Mouse (Mus musculus): ENCODE measurements around the gene Lypd6b. TPM values are rescaled to one million over a fixed set of nuclear protein-coding genes. Genes with fewer than 3 reads are reported as not detected.

The Lypd6b gene
- polyA plus RNA-seq, 2 experiments = 5.6 to 14.9 TPM

- no peak for TF ChIP-seq POLR2A (IDR thresholded peaks at IDR 0.05; ENCODE audit: borderline replicate concordance, extremely low read depth, insufficient read depth, insufficient read length)
- Histone ChIP-seq H3K4me3 (replicated peaks; ENCODE audit: low read length) (no peak overlapping the region), H3K9ac (ENCODE audit: low read depth, low read length, severe bottlenecking) (no peak overlapping the region), H3K4me2 (replicated peaks; ENCODE audit: low read depth, low read length, severe bottlenecking) (no peak overlapping the region), H3K36me3 (ENCODE audit: control insufficient read depth, insufficient read depth, low read length) (0 out of 2 replicates have a peak, but pooled peaks cover 3% of the 10 kb centered on the region), H3K9me3 (ENCODE audit: control insufficient read depth, low read length) (no peaks in the 10 kb centered on the region), H3K4me1 (ENCODE audit: control insufficient read depth, insufficient read depth, low read length) (no peaks in the 10 kb centered on the region), H3K27ac (replicated peaks; ENCODE audit: low read depth, low read length) (no peak overlapping the region), H3K27me3 (ENCODE audit: control insufficient read depth, insufficient read depth, low read length) (no peaks in the 10 kb centered on the region)
- no peak for ATAC-seq (ENCODE audit: low FRiP score, low read depth)
- WGBS = 82% methylated on average over 4 of the region's 4 CpGs
- no peak for DNase-seq (ENCODE audit: low spot score)
Observed at GRCm38 (mm10) chr2:49776407-49776806, 11.1 kb upstream of the Lypd6b start.

- H3K4me2 ChIP-seq (replicated peaks; ENCODE audit: low read depth, low read length, severe bottlenecking) = peak overlapping the region; percentile 100
- no peak overlapping the region for H3K27ac ChIP-seq (replicated peaks; ENCODE audit: low read depth, low read length)
- ATAC-seq (ENCODE audit: low FRiP score, low read depth) (0 out of 2 replicates have a peak, but pooled peaks have one; percentile 15), DNase-seq (ENCODE audit: low spot score) (no peak)
- no peaks in the 10 kb centered on the region for H3K36me3 ChIP-seq (ENCODE audit: control insufficient read depth, insufficient read depth, low read length)
- H3K27me3 ChIP-seq (ENCODE audit: control insufficient read depth, insufficient read depth, low read length) = peaks cover 18% of the 10 kb centered on the region
- H3K4me1 ChIP-seq (ENCODE audit: control insufficient read depth, insufficient read depth, low read length) = no peaks in the 10 kb centered on the region
- WGBS = 0% methylated on average over 12 of the region's 14 CpGs
- peak overlapping the region; percentile 68 for H3K9ac ChIP-seq (ENCODE audit: low read depth, low read length, severe bottlenecking)
- H3K4me3 ChIP-seq (replicated peaks; ENCODE audit: low read length) = peak overlapping the region; percentile 62
- no peaks in the 10 kb centered on the region for H3K9me3 ChIP-seq (ENCODE audit: control insufficient read depth, low read length)
- TF ChIP-seq POLR2A (IDR thresholded peaks at IDR 0.05; ENCODE audit: borderline replicate concordance, extremely low read depth, insufficient read depth, insufficient read length) = no peak
Observed at GRCm38 (mm10) chr2:49788051-49788418, 547 bp downstream of the Lypd6b start.

- no peak overlapping the region for H3K9ac ChIP-seq (ENCODE audit: low read depth, low read length, severe bottlenecking)
- H3K4me1 ChIP-seq (ENCODE audit: control insufficient read depth, insufficient read depth, low read length) = no peaks in the 10 kb centered on the region
- no peaks in the 10 kb centered on the region for H3K36me3 ChIP-seq (ENCODE audit: control insufficient read depth, insufficient read depth, low read length)
- peak overlapping the region; percentile 62 for H3K4me3 ChIP-seq (replicated peaks; ENCODE audit: low read length)
- 0 out of 2 replicates have a peak overlapping the region, but pooled peaks have one; percentile 100 for H3K4me2 ChIP-seq (replicated peaks; ENCODE audit: low read depth, low read length, severe bottlenecking)
- TF ChIP-seq POLR2A (IDR thresholded peaks at IDR 0.05; ENCODE audit: borderline replicate concordance, extremely low read depth, insufficient read depth, insufficient read length) = no peak
- peaks cover 18% of the 10 kb centered on the region for H3K27me3 ChIP-seq (ENCODE audit: control insufficient read depth, insufficient read depth, low read length)
- whole genome bisulfite sequencing = 21% methylated on average over 3 of the region's 3 CpGs
- ATAC-seq (ENCODE audit: low FRiP score, low read depth) = no peak
- no peak overlapping the region for H3K27ac ChIP-seq (replicated peaks; ENCODE audit: low read depth, low read length)
- DNase-seq (ENCODE audit: low spot score) = no peak
- H3K9me3 ChIP-seq (ENCODE audit: control insufficient read depth, low read length) = no peaks in the 10 kb centered on the region
Observed at GRCm38 (mm10) chr2:49788643-49789042, 1.2 kb downstream of the Lypd6b start.

GRCm38 (mm10) chr2:49789078-49789477, 1.6 kb downstream of the Lypd6b start:
- H3K27me3 ChIP-seq (ENCODE audit: control insufficient read depth, insufficient read depth, low read length) = peaks cover 18% of the 10 kb centered on the region
- no peak for TF ChIP-seq POLR2A (IDR thresholded peaks at IDR 0.05; ENCODE audit: borderline replicate concordance, extremely low read depth, insufficient read depth, insufficient read length)
- H3K9ac ChIP-seq (ENCODE audit: low read depth, low read length, severe bottlenecking) = no peak overlapping the region
- H3K4me1 ChIP-seq (ENCODE audit: control insufficient read depth, insufficient read depth, low read length) = no peaks in the 10 kb centered on the region
- no peak overlapping the region for H3K4me3 ChIP-seq (replicated peaks; ENCODE audit: low read length)
- H3K9me3 ChIP-seq (ENCODE audit: control insufficient read depth, low read length) = no peaks in the 10 kb centered on the region
- H3K36me3 ChIP-seq (ENCODE audit: control insufficient read depth, insufficient read depth, low read length) = no peaks in the 10 kb centered on the region
- ATAC-seq (ENCODE audit: low FRiP score, low read depth) (no peak), DNase-seq (ENCODE audit: low spot score) (no peak)
- no peak overlapping the region for H3K4me2 ChIP-seq (replicated peaks; ENCODE audit: low read depth, low read length, severe bottlenecking)
- H3K27ac ChIP-seq (replicated peaks; ENCODE audit: low read depth, low read length) = no peak overlapping the region
- WGBS = 75% methylated on average over 6 of the region's 6 CpGs

- H3K4me2 ChIP-seq (replicated peaks; ENCODE audit: low read depth, low read length, severe bottlenecking) = no peak overlapping the region
- H3K36me3 ChIP-seq (ENCODE audit: control insufficient read depth, insufficient read depth, low read length) = no peaks in the 10 kb centered on the region
- H3K27me3 ChIP-seq (ENCODE audit: control insufficient read depth, insufficient read depth, low read length) = peaks cover 18% of the 10 kb centered on the region
- H3K9ac ChIP-seq (ENCODE audit: low read depth, low read length, severe bottlenecking) = no peak overlapping the region
- no peak overlapping the region for H3K4me3 ChIP-seq (replicated peaks; ENCODE audit: low read length)
- WGBS = 76% methylated on average over 5 of the region's 5 CpGs
- H3K9me3 ChIP-seq (ENCODE audit: control insufficient read depth, low read length) = no peaks in the 10 kb centered on the region
- no peaks in the 10 kb centered on the region for H3K4me1 ChIP-seq (ENCODE audit: control insufficient read depth, insufficient read depth, low read length)
- H3K27ac ChIP-seq (replicated peaks; ENCODE audit: low read depth, low read length) = no peak overlapping the region
- DNase-seq (ENCODE audit: low spot score) = no peak
- ATAC-seq (ENCODE audit: low FRiP score, low read depth) = no peak
- no peak for TF ChIP-seq POLR2A (IDR thresholded peaks at IDR 0.05; ENCODE audit: borderline replicate concordance, extremely low read depth, insufficient read depth, insufficient read length)
Observed at GRCm38 (mm10) chr2:49789504-49789903, 2.0 kb downstream of the Lypd6b start.
